Mouse (Mus musculus) liver, postnatal 0 days (tissue): ENCODE data around the gene Zdhhc4. TPM values are rescaled to one million over a fixed set of nuclear protein-coding genes. Genes with fewer than 3 reads are reported as not detected.

Experiments used
- ATAC-seq: fragments of 200-750 bp; cut with Nextera tagmentation; 2 replicates; pipeline ENCODE4 v1.8.0; 2017; ENCODE audit warnings: mild to moderate bottlenecking, moderate library complexity
- DNase-seq: peaks from one replicate; pipeline ENCODE4 v3.0.0-alpha.2; 2016
- H3K27ac ChIP-seq: fragments of 300-500 bp; sonication (generic); 2 replicates; pipeline ENCODE4 v1.5.1; 2014; ENCODE audit warnings: antibody characterized with exemption, moderate library complexity, mild to moderate bottlenecking, low read depth
- H3K27me3 ChIP-seq: fragments of 300-500 bp; sonication (generic); 2 replicates; pipeline ENCODE4 v1.6.1; 2014; ENCODE audit warnings: low read length, control low read depth, mixed read lengths; ENCODE audit not compliant: insufficient read depth
- H3K36me3 ChIP-seq: fragments of 300-500 bp; sonication (generic); replicated peaks from 2 replicates; pipeline ENCODE4 v1.6.1; 2014; ENCODE audit warnings: mild to moderate bottlenecking, control low read depth, low read length, moderate library complexity, mixed read lengths; ENCODE audit not compliant: insufficient read depth
- H3K4me1 ChIP-seq: fragments of 300-500 bp; sonication (generic); 2 replicates; pipeline ENCODE4 v1.6.1; 2014; ENCODE audit warnings: antibody characterized with exemption, mild to moderate bottlenecking, control low read depth; ENCODE audit not compliant: insufficient read depth
- H3K4me2 ChIP-seq: fragments of 300-500 bp; sonication (generic); 2 replicates; pipeline ENCODE4 v1.6.1; 2014; ENCODE audit warnings: low read depth, mild to moderate bottlenecking, low read length, moderate library complexity, mixed read lengths
- H3K4me3 ChIP-seq: fragments of 300-500 bp; sonication (generic); 2 replicates; pipeline ENCODE4 v1.5.1; 2014; ENCODE audit warnings: low read depth, low read length
- H3K9ac ChIP-seq: fragments of 300-500 bp; sonication (generic); replicated peaks from 2 replicates; pipeline ENCODE4 v1.6.1; 2014; ENCODE audit warnings: mild to moderate bottlenecking, moderate library complexity
- H3K9me3 ChIP-seq: fragments of 300-500 bp; sonication (generic); 2 replicates; pipeline ENCODE4 v1.6.1; 2016; ENCODE audit warnings: mild to moderate bottlenecking, control low read depth, low read length, mixed read lengths
- CTCF ChIP-seq: sonication (generic); IDR thresholded peaks from 2 replicates; pipeline ENCODE4 v1.5.1; 2016; ENCODE audit warnings: antibody characterized with exemption, low read depth
- EP300 ChIP-seq: IDR thresholded peaks from 2 replicates; pipeline ENCODE4 v1.6.1; 2016; ENCODE audit warnings: antibody characterized with exemption, low read depth, mild to moderate bottlenecking
- WGBS: fragments of 180-500 bp; shearing (Covaris S2); extraction: QIAGEN DNeasy Blood & Tissue Kit; methylation state at CpG from one replicate; pipeline ENCODE4 v1.1.7; 2014; ENCODE audit not compliant: insufficient replicate concordance; 5-methylcytosine and 5-hydroxymethylcytosine counted together
- polyA plus RNA-seq: library from polyadenylated mRNA; unstranded; fragments of >200 nt; fragmentation: Nextera tagmentation; extraction: Ambion mirVana; gene quantifications from 2 replicates; pipeline ENCODE4 v1.2.1, GENCODE M21; 2015

Zdhhc4 gene
- polyA plus RNA-seq, 1 experiment from 2014 or later = 34.6 TPM

DNA sequence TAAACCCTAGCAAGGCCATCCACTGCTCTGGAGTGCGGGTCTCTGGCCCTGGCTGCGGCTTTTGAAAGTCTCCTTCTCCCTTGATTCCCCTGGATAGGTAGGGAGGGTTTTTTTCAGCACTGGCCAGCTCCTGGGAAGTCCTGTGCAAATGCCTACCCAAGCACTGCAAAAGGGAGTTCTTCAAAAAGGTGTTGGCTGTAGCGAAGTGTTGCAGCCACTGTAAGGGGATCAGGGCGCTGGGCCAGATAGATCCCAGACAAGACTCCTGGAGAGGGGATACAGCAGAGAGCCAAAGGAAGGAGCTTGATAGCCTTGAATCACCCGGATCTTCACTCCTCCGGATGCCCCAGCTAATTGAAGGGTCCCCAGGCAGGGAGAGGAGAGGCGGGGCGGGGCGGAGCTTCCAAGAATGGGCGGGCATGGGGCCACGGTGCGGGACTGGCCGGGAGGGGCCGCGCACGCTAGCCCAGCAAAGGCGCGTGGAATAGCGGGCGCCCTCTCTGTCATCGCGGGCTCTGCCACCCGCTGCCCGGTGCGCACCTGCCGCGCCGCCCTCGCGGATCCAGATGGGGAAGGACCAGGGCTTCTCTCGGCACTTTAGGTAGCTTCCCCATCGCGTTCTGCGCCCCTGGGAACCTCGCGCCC is 40.7 kb upstream of the Zdhhc4 start:
- H3K4me3 ChIP-seq = 0 out of 2 replicates have a peak overlapping the region, but pooled peaks have one; percentile 4
- no peak for TF ChIP-seq CTCF
- no peak for TF ChIP-seq EP300
- WGBS = 2% methylated on average over 34 of the region's 36 CpGs
- no peak overlapping the region for H3K9ac ChIP-seq
- no peaks in the 10 kb centered on the region for H3K36me3 ChIP-seq
- peaks cover 3% of the 10 kb centered on the region; the same call in 1 of the 2 replicates for H3K4me1 ChIP-seq
- H3K9me3 ChIP-seq = no peaks in the 10 kb centered on the region
- H3K27me3 ChIP-seq = peaks cover 74% of the 10 kb centered on the region
- 0 out of 2 replicates have a peak overlapping the region, but pooled peaks have one; percentile 13 for H3K4me2 ChIP-seq
- DNase-seq (no peak), ATAC-seq (no peak)
- H3K27ac ChIP-seq = no peak overlapping the region

DNA sequence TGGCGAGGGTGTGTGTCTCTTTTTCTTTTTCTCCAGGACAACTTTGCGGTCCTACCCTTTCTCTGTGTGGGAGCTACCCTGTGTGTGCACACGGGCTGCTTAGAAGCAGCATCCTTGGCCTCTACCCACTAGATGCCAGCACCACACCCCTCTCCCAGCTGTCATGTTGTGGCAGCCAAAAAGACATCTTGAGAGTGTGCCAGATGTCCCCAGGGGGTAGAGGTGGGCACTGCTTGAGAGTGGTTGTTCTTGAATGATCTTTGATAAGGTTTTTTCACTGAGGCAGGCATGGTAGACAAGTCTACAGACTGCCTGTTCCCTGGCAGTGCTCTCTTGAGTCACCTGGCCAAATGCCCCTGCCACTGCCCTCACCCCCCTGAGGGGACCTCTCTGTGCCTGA is 38.9 kb upstream of the Zdhhc4 start:
- no peak overlapping the region for H3K4me3 ChIP-seq
- ATAC-seq (no peak), DNase-seq (no peak)
- TF ChIP-seq CTCF = no peak
- TF ChIP-seq EP300 = no peak
- H3K4me1 ChIP-seq = peaks cover 10% of the 10 kb centered on the region
- H3K4me2 ChIP-seq = no peak overlapping the region
- peaks cover 76% of the 10 kb centered on the region for H3K27me3 ChIP-seq
- H3K9ac ChIP-seq = no peak overlapping the region
- H3K27ac ChIP-seq = no peak overlapping the region
- WGBS = 62% methylated on average over 3 of the region's 3 CpGs
- H3K9me3 ChIP-seq = no peaks in the 10 kb centered on the region
- H3K36me3 ChIP-seq = no peaks in the 10 kb centered on the region

DNA sequence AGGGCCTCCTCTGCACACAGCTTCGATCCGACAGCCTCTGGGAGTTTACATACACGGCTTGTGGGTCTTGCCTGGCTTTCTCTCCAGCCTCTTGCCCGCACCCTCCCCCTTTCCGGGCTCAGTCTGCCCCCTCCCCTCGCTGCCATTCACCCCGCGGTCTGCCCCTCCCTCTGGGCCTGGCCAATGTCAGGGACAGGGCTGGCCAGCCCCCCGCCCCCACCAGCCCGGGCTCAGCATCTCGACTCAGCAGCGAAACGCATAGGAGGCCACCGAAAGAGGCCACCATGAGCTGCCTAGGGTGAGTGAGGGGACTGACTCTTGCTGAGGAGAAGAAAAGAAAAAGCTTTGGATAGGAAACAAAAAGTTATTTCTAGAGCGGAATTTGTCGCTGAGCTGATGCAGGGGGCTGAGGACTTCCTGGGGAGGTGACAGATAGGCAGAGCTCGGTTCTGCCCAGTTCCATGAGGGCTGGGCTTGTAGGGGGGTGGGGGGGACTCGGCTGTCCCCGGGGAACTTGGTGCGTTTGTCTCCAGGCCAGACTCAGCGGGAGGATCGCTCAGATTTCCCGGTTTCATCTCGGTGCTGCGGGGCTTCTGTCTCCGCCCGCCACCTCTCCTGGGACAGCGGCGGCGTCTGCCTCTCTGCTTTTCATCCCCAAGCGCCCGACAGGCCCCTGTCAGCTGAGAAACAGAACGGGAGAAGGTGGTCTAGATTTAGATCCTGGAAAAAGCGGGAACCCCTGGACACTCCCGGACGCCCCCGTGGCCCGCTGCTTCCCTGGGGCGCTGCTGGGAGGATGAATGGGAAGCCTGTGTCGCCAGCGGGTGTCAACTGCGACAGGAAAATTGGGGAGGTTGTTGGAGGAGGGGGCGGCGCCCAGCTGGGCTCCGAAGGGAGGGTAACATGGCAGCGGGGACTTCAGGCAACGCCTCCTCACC is 34.9 kb upstream of the Zdhhc4 start:
- H3K9ac ChIP-seq = 0 out of 2 replicates have a peak overlapping the region, but pooled peaks have one; percentile 6

DNA sequence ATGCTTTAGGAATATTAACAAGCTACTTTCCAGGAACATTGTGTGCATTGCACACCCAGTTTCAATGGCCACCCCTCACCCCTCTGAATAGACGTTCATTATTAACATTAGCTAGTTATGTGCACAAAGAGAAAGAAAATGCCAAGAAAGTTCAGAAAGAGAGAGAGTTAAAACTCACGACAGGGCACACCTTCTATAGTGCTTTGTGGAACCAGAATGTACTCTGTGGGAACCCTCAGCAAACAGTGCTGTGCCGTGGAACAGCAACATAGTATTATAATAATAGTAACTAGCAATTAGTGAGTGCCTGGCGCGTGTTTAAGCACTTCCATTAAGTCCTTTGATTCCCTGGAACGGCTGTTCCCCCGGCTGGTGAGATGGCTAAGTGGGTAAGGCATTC is 32.4 kb upstream of the Zdhhc4 start:
- Histone ChIP-seq H3K27ac (no peak overlapping the region), H3K9me3 (no peaks in the 10 kb centered on the region), H3K4me3 (no peak overlapping the region), H3K27me3 (peaks cover 62% of the 10 kb centered on the region), H3K4me2 (no peak overlapping the region), H3K4me1 (peaks cover 9% of the 10 kb centered on the region; the same call in 1 of the 2 replicates), H3K36me3 (no peaks in the 10 kb centered on the region), H3K9ac (no peak overlapping the region)
- no peak for DNase-seq
- TF ChIP-seq CTCF (no peak), EP300 (no peak)
- 68% methylated on average over 7 of the region's 7 CpGs for WGBS
- no peak for ATAC-seq

More for the DNA sequence above, 34.9 kb upstream of the Zdhhc4 start:
- Histone ChIP-seq H3K27ac (no peak overlapping the region), H3K4me2 (peak overlapping the region; percentile 72), H3K4me3 (peak overlapping the region; percentile 39), H3K4me1 (peaks cover 9% of the 10 kb centered on the region; the same call in 1 of the 2 replicates), H3K36me3 (no peaks in the 10 kb centered on the region), H3K9me3 (no peaks in the 10 kb centered on the region), H3K27me3 (peaks cover 51% of the 10 kb centered on the region)
- ATAC-seq (peak; percentile 31; the same call in 1 of the 2 replicates), DNase-seq (no peak)
- WGBS = 2% methylated on average over 45 of the region's 47 CpGs
- TF ChIP-seq CTCF (no peak), EP300 (no peak)

DNA sequence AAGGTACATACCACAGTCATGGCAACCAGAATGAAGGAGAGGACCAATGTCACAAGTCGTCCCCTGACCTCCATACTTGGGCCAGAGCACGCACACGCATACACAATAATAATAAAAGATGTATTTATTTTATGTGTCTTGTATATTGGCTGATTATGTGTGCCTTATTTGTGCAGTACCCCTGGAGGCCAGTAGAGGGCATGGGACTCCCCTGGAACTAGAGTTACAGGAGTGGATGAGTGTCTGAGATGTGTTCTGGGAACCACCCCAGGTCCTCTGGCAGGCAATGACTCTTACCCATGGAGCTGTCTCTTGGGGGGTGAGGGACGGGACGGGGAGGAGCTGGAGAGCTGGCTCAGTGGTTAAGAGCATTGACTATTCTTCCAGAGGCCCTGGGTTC is 30.9 kb upstream of the Zdhhc4 start:
- H3K9ac ChIP-seq = no peak overlapping the region
- ATAC-seq (no peak), DNase-seq (peak; percentile 37)
- no peak overlapping the region for H3K4me3 ChIP-seq
- H3K27ac ChIP-seq = no peak overlapping the region
- H3K9me3 ChIP-seq = no peaks in the 10 kb centered on the region
- H3K4me2 ChIP-seq = no peak overlapping the region
- WGBS = 63% methylated on average over 5 of the region's 5 CpGs
- peaks cover 55% of the 10 kb centered on the region for H3K27me3 ChIP-seq
- no peak for TF ChIP-seq EP300
- peak; percentile 70 for TF ChIP-seq CTCF
- no peaks in the 10 kb centered on the region for H3K36me3 ChIP-seq
- peaks cover 9% of the 10 kb centered on the region; the same call in 1 of the 2 replicates for H3K4me1 ChIP-seq

DNA sequence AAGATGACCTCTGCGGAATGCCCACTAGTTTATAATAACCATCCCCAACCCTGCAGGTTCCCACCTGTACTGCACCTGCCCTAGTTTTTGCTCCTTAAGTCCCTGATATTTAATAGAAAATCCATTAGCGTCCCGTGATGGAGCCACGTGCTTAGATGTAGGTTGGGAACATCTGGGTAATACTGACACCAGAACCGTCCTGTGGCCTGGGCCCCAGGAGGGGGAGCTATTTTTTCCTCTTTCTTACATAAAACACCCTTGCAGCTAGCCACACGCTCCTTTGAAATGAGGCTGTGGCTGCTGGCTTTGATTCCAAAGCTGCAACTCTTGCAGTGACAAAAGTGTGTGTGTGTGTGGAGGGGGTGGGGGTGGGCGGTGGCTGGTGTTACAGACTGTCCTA is 30.2 kb upstream of the Zdhhc4 start:
- Histone ChIP-seq H3K27me3 (peaks cover 48% of the 10 kb centered on the region), H3K9ac (no peak overlapping the region), H3K4me1 (peaks cover 7% of the 10 kb centered on the region; the same call in 1 of the 2 replicates), H3K36me3 (no peaks in the 10 kb centered on the region), H3K4me2 (no peak overlapping the region), H3K4me3 (no peak overlapping the region), H3K9me3 (no peaks in the 10 kb centered on the region), H3K27ac (no peak overlapping the region)
- DNase-seq (no peak), ATAC-seq (no peak)
- 32% methylated on average over 7 of the region's 7 CpGs for WGBS
- no peak for TF ChIP-seq EP300
- TF ChIP-seq CTCF = no peak
